Mouse (Mus musculus): ENCODE data around the gene Hs6st3.
"Not testable (repeated sequence)": the region's sequence is repeated elsewhere in the genome, so short reads cannot be mapped to it uniquely, and the experiment has no call there.

The Hs6st3 gene

GRCm38 (mm10) chr14:119250353-119250752 is 112.2 kb downstream of the Hs6st3 start:
- no peak for DNase-seq

- no peak for DNase-seq
These were observed 117.3 kb downstream of the Hs6st3 start for GRCm38 (mm10) chr14:119255396-119255795.

- DNase-seq, result peak; percentile 77 to 79
These were observed 118.9 kb downstream of the Hs6st3 start for GRCm38 (mm10) chr14:119257072-119257471.

- no peak for DNase-seq
These were observed 122.2 kb downstream of the Hs6st3 start for GRCm38 (mm10) chr14:119260176-119260962.

GRCm38 (mm10) chr14:119266334-119266733 is 128.2 kb downstream of the Hs6st3 start:
- DNase-seq, result no peak

GRCm38 (mm10) chr14:119273088-119273487 is 134.9 kb downstream of the Hs6st3 start:
- DNase-seq, result no peak

- DNase-seq, result not testable (repeated sequence)
These were observed 140.0 kb downstream of the Hs6st3 start for GRCm38 (mm10) chr14:119278156-119278555.

GRCm38 (mm10) chr14:119283951-119284350 is 145.8 kb downstream of the Hs6st3 start:
- no peak for DNase-seq

GRCm38 (mm10) chr14:119289668-119290067 is 151.5 kb downstream of the Hs6st3 start:
- no peak for DNase-seq

GRCm38 (mm10) chr14:119294071-119294470 is 155.9 kb downstream of the Hs6st3 start:
- DNase-seq, result no peak

- no peak for DNase-seq
These were observed 168.3 kb downstream of the Hs6st3 start for GRCm38 (mm10) chr14:119306461-119306860.

- no peak for DNase-seq
These were observed 180.2 kb downstream of the Hs6st3 start for GRCm38 (mm10) chr14:119318379-119318778.

GRCm38 (mm10) chr14:119347236-119347635 is 209.1 kb downstream of the Hs6st3 start:
- DNase-seq, result no peak

GRCm38 (mm10) chr14:119361414-119361813 is 223.3 kb downstream of the Hs6st3 start:
- DNase-seq, result no peak

- no peak for DNase-seq
These were observed 229.8 kb downstream of the Hs6st3 start for GRCm38 (mm10) chr14:119367866-119368425.

GRCm38 (mm10) chr14:119369274-119369673 is 231.1 kb downstream of the Hs6st3 start:
- no peak for DNase-seq

- peak; percentile 7 for DNase-seq
These were observed 231.9 kb downstream of the Hs6st3 start for GRCm38 (mm10) chr14:119370013-119370412.

GRCm38 (mm10) chr14:119379303-119379702 is 241.2 kb downstream of the Hs6st3 start:
- DNase-seq, result no peak

- no peak for DNase-seq
These were observed 263.5 kb downstream of the Hs6st3 start for GRCm38 (mm10) chr14:119401618-119402017.

- DNase-seq, result no peak
These were observed 271.4 kb downstream of the Hs6st3 start for GRCm38 (mm10) chr14:119409334-119410050.

GRCm38 (mm10) chr14:119422894-119423293 is 284.8 kb downstream of the Hs6st3 start:
- DNase-seq, result no peak

GRCm38 (mm10) chr14:119450471-119450870 is 312.3 kb downstream of the Hs6st3 start:
- DNase-seq, result no peak

GRCm38 (mm10) chr14:119451594-119451993 is 313.5 kb downstream of the Hs6st3 start:
- no peak for DNase-seq

GRCm38 (mm10) chr14:119452382-119452781 is 314.2 kb downstream of the Hs6st3 start:
- no peak for DNase-seq
